Mouse (Mus musculus): ENCODE measurements at regions not wholly inside any gene's neighbourhood (a gene's known extent, or its start where the extent isn't known, plus 50 kb on each side); places are given as distances from the start of the nearest gene placed in this dataset.
"Not testable (repeated sequence)": the region's sequence is repeated elsewhere in the genome, so short reads cannot be mapped to it uniquely, and the experiment has no call there.

DNA sequence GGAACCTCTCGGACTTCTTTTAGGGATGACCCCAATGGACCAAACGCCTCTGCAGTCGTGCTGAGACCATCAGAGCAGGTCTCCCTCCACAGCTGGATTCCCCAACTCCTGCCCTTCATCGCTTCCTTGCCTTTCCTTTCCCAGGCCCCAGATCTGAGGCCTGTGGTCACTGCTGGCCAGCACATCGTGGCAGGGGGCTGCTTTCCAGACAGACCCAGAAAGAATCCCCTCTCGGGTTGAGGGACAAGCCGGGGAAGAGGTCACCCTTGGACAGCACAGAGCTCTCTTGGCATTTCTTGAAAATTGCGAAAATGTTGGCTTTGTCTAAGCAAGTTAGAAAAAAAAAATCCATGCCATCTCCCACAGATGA, 134.9 kb upstream of the Haao start:
- no peak for ATAC-seq
- WGBS (ENCODE audit: insufficient replicate concordance): 60% methylated on average over 8 of the region's 8 CpGs
- Histone ChIP-seq H3K27ac (no peak overlapping the region), H3K4me2 (no peak overlapping the region), H3K36me3 (no peaks in the 10 kb centered on the region), H3K27me3 (replicated peaks) (no peaks in the 10 kb centered on the region), H3K9ac (no peak overlapping the region), H3K9me3 (replicated peaks) (no peaks in the 10 kb centered on the region), H3K4me3 (no peak overlapping the region), H3K4me1 (peaks cover 39% of the 10 kb centered on the region)

DNA sequence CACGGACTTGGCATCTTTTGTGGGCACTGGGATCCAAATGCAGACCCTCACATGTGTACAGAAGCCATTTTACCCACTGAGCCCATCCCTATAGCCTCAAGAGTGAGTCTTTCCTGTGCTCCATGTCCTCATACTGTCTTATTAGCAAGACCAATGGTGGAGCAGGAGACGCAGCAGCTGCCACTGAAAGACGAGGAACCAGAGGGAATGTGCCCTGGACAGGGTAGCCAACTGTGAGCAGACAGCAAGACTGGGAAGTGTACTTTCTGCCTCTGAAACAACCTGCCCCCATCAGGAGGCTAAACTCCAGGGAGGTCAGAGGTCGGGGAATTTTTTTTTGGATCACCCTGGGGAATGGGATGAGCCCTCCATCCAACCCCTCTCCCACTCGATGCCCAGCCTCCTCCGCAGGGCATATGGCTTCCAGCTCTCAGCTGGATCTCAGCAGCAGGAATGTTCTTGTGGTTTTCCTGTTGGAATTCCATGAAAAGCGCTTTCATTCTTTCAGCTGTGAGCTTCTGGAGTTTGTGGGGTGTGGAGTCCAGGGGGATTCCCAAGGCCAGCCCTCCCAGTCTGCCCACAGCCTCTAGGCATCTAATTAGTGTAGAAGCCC, 131.2 kb upstream of the Haao start:
- no peak overlapping the region for H3K9ac ChIP-seq
- no peaks in the 10 kb centered on the region for H3K27me3 ChIP-seq (replicated peaks)
- H3K4me2 ChIP-seq: no peak overlapping the region
- no peak overlapping the region for H3K27ac ChIP-seq
- no peak overlapping the region for H3K4me3 ChIP-seq
- H3K36me3 ChIP-seq: no peaks in the 10 kb centered on the region
- no peak for ATAC-seq
- WGBS (ENCODE audit: insufficient replicate concordance): 60% methylated on average over 7 of the region's 7 CpGs
- H3K9me3 ChIP-seq (replicated peaks): no peaks in the 10 kb centered on the region
- peaks cover 42% of the 10 kb centered on the region for H3K4me1 ChIP-seq

DNA sequence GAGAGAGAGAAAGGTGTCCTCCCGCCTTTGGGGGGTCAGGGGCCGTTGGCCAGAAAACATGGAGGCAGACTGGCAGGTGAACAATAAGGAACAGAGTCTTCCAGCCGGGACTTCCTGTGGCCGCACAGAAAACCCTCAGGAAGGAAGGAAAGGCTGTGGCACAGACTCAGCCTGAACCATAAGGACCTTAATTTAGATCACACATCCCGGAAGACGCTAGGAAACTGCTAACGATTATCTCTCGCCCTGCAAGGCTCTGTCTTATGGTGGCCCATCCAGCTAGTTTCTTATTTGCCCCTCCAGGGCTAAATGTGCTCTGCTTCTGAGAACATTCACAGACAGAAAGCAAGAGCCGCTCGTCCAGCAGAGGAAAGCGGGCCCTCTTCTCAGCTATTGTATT, 130.0 kb upstream of the Haao start:
- ATAC-seq: no peak

DNA sequence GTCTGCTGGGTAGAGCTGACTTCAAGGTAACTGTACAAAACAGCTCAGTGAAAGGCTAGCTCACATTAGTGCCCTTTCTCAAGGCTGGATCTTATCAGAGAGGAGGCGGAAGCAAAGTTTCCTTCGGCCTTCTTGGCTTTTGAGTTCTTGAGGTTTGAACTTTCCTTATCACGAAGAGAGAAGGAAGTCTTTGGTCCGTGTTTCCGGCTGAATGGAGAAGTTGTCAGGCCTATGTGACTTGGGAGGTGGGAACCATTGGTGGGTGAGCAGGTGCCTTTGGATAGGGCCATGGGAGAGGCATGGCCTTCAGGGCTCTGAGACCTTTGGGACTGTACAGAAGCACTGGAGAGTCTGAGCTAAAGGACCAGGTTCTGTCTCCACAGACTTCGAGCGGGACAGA, 128.1 kb upstream of the Haao start:
- Histone ChIP-seq H3K9ac (no peak overlapping the region), H3K27ac (no peak overlapping the region), H3K4me1 (peaks cover 39% of the 10 kb centered on the region), H3K4me3 (no peak overlapping the region), H3K27me3 (replicated peaks) (no peaks in the 10 kb centered on the region), H3K4me2 (no peak overlapping the region), H3K36me3 (no peaks in the 10 kb centered on the region), H3K9me3 (replicated peaks) (no peaks in the 10 kb centered on the region)
- no peak for ATAC-seq
- 29% methylated on average over 7 of the region's 7 CpGs for WGBS (ENCODE audit: insufficient replicate concordance)

More for the DNA sequence above, 130.0 kb upstream of the Haao start:
- H3K27ac ChIP-seq: peak overlapping the region; percentile 8; the same call in 1 of the 2 replicates
- peaks cover 41% of the 10 kb centered on the region for H3K4me1 ChIP-seq
- H3K36me3 ChIP-seq: no peaks in the 10 kb centered on the region
- H3K4me3 ChIP-seq: no peak overlapping the region
- 36% methylated on average over 11 of the region's 11 CpGs for WGBS (ENCODE audit: insufficient replicate concordance)
- no peaks in the 10 kb centered on the region for H3K27me3 ChIP-seq (replicated peaks)
- H3K4me2 ChIP-seq: no peak overlapping the region
- H3K9ac ChIP-seq: no peak overlapping the region
- H3K9me3 ChIP-seq (replicated peaks): no peaks in the 10 kb centered on the region

DNA sequence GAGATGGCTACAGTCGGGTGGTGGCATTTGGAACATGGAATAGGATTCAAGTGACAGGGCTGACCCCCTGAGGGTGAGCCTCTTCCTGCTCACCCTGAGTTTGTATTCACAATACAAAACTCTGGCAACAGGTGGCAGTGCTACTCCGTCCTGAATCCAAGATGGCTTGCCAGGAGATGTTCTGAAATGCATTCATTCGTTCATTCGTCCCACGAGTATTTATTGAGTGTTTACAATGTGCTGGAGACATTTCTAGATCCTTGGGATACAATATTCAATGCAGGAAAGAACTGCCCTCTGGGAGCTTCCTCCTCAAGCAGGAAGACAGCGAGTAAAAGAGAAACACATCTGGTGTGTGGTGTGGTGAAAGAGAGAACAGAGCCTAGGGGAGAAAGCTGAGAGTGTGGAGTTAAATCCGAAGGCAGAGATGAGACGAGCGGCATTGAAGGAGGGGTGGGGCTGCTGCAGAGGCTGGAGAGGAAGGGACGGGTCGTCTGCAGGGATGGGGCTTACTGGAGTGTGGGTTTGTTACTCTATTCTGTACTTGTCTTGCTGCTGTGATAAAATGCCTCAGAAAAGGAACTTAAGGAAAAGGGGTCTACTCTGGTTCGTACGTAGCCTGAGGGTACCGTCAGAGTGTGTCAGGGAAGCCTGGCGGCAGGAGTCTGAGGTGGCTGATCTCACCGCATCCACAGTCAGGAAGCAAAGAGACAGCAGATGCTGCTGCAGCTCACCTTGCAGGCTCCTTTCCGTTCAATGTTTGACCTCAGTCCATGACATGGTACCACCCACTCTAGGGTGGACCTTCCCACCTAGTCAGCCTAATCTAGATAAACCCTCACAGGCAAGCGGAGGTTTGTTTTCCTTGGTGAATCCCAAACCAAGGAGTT, 125.9 kb upstream of the Haao start:
- H3K4me2 ChIP-seq: peak overlapping the region; percentile 51
- no peaks in the 10 kb centered on the region for H3K36me3 ChIP-seq
- ATAC-seq: no peak
- H3K9me3 ChIP-seq (replicated peaks): no peaks in the 10 kb centered on the region
- WGBS (ENCODE audit: insufficient replicate concordance): 11% methylated on average over 18 of the region's 18 CpGs
- no peaks in the 10 kb centered on the region for H3K27me3 ChIP-seq (replicated peaks)
- H3K27ac ChIP-seq: no peak overlapping the region
- H3K4me1 ChIP-seq: peaks cover 43% of the 10 kb centered on the region
- peak overlapping the region; percentile 16; the same call in 1 of the 2 replicates for H3K4me3 ChIP-seq
- no peak overlapping the region for H3K9ac ChIP-seq

DNA sequence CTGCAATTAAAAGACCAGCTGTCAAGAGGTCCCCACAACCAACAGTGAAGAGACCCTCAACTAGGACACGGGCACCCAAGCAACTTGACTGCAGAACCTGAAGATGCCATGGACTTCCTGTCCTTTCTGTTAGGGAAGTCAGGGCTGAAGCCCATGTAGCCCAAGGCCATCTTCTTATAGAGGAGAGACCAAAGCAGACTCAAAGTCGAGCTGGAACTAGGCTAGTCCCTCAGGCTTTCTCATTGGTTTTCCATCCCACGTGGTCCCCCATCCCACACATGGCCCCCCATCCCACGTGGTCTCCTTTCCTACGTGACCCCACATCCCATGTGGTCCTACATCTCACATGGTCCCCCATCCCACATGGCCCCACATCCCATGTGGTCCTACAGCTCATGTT, 125.1 kb upstream of the Haao start:
- no peaks in the 10 kb centered on the region for H3K27me3 ChIP-seq (replicated peaks)
- H3K27ac ChIP-seq: no peak overlapping the region
- no peak overlapping the region for H3K4me2 ChIP-seq
- ATAC-seq: no peak
- WGBS (ENCODE audit: insufficient replicate concordance): 68% methylated on average over 5 of the region's 5 CpGs
- H3K4me1 ChIP-seq: peaks cover 39% of the 10 kb centered on the region
- no peaks in the 10 kb centered on the region for H3K9me3 ChIP-seq (replicated peaks)
- H3K4me3 ChIP-seq: no peak overlapping the region
- no peak overlapping the region for H3K9ac ChIP-seq
- no peaks in the 10 kb centered on the region for H3K36me3 ChIP-seq

DNA sequence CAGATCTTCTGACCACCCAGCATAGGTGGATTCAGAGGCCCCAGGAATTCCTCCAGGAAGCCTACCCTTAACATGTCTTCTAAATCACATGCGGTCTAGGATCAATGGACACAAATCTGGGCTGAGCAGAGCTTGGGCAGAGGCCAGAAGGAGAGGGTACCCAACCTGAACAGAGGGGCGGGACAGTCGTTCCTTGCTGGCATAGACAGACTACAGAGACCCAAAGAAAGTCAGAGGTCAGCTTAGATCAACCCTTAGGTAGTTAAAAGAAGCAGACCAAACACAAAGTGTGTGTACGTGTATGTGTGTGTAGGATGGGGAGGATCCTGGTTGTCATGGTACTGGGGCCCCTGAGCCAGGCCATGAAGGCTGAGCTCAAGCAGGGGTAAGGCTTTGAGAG, 124.7 kb upstream of the Haao start:
- no peak for ATAC-seq
- H3K27me3 ChIP-seq (replicated peaks): no peaks in the 10 kb centered on the region
- WGBS (ENCODE audit: insufficient replicate concordance): 74% methylated on average over 4 of the region's 4 CpGs

DNA sequence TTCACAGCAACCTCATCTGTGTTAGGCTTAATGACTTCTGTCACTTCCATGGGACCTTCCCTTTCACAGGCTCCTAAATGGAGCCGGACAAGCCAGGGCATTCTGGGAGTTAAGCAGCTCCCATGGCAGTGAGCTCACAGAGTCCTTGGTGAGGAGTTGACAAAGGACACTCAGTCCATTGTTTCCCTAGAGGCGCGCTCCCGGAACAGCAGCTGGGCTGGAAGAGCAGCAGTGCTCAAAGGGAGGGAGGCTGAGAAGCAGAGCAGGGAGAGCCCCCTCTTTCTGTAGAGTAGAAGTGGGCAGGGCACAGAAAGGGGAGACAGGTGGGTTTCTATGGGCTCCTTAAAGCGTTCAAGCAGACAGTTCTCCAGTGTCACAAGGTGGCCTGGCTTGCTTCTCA, 124.3 kb upstream of the Haao start:
- H3K9me3 ChIP-seq (replicated peaks): no peaks in the 10 kb centered on the region
- no peak overlapping the region for H3K4me3 ChIP-seq
- H3K9ac ChIP-seq: no peak overlapping the region
- H3K36me3 ChIP-seq: no peaks in the 10 kb centered on the region
- no peak overlapping the region for H3K27ac ChIP-seq
- no peak for ATAC-seq
- peaks cover 36% of the 10 kb centered on the region for H3K4me1 ChIP-seq
- WGBS (ENCODE audit: insufficient replicate concordance): 68% methylated on average over 5 of the region's 5 CpGs
- H3K4me2 ChIP-seq: no peak overlapping the region
- no peaks in the 10 kb centered on the region for H3K27me3 ChIP-seq (replicated peaks)

More for the DNA sequence above, 124.7 kb upstream of the Haao start:
- Histone ChIP-seq H3K36me3 (no peaks in the 10 kb centered on the region), H3K27ac (no peak overlapping the region), H3K4me3 (no peak overlapping the region), H3K4me1 (peaks cover 36% of the 10 kb centered on the region), H3K9me3 (replicated peaks) (no peaks in the 10 kb centered on the region), H3K9ac (no peak overlapping the region), H3K4me2 (no peak overlapping the region)

DNA sequence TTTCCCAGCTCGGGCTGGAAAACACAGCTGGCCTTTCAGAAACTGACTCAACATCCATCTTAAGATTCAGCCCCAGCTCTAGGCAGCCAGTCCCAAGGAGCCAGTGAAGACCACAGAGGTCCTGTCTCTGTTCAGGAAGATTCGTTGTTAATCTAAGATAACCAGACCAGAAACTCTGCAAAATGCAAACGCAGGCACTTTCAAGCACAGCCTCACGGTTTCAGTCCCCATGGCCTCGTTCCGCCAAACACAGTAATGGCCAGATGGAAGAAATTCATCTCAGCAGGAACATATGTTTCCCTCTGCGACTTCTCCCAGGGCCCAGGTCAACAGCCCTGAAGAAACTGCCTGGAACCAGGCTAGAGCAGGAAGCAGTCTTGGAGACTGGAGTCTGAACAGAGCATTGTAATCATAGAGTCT, 121.7 kb upstream of the Haao start:
- no peaks in the 10 kb centered on the region for H3K27me3 ChIP-seq (replicated peaks)
- WGBS (ENCODE audit: insufficient replicate concordance): 30% methylated on average over 7 of the region's 7 CpGs
- ATAC-seq: peak; percentile 53
- H3K9me3 ChIP-seq (replicated peaks): no peaks in the 10 kb centered on the region
- no peaks in the 10 kb centered on the region for H3K36me3 ChIP-seq
- H3K4me3 ChIP-seq: no peak overlapping the region
- H3K27ac ChIP-seq: peak overlapping the region; percentile 56
- peaks cover 34% of the 10 kb centered on the region for H3K4me1 ChIP-seq
- no peak overlapping the region for H3K4me2 ChIP-seq
- H3K9ac ChIP-seq: no peak overlapping the region

DNA sequence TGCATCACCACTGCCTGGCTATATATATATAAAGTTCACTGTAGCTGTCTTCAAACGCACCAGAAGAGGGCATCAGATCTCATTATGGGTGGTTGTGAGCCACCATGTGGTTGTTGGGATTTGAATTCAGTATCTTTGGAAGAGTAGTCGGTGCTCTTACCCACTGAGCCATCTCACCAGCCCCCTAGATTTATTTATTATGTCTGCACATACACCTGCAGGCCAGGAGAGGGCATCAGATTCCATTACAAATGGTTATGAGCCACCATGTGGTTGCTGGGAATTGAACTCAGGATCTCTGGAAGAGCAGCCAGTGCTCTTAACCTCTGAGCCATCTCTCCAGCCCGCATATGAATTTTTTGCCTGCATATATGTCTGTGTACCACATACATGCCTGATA, 120.4 kb upstream of the Haao start:
- not testable (repeated sequence) for H3K4me3 ChIP-seq; H3K27me3 ChIP-seq (replicated peaks); H3K4me2 ChIP-seq; H3K36me3 ChIP-seq; H3K9ac ChIP-seq; H3K27ac ChIP-seq; H3K9me3 ChIP-seq (replicated peaks); ATAC-seq
- H3K4me1 ChIP-seq: peaks cover 34% of the 10 kb centered on the region
- WGBS (ENCODE audit: insufficient replicate concordance): 68% methylated on average over 3 of the region's 3 CpGs

DNA sequence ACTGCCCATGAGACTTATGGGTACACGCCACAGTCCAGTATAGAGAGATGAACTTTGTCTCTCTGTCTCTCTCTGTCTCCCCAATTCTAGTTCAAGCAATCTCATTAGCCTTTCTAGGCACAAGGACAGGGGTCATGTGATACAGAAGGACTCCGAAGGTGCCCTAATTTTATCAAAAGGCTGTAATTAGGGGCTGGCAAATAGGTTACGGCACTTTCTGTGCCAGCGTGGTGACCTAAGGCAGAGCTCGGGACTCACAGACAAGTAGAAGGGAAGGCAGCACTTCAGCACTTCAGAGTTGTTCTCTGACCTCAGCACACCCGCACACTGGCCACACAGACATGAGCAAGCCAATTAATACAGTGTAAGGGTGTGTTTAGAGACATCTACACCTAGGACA, 119.2 kb upstream of the Haao start:
- 86% methylated on average over 6 of the region's 6 CpGs for WGBS (ENCODE audit: insufficient replicate concordance)
- Histone ChIP-seq H3K9ac (no peak overlapping the region), H3K9me3 (replicated peaks) (no peaks in the 10 kb centered on the region), H3K4me1 (peaks cover 45% of the 10 kb centered on the region), H3K36me3 (no peaks in the 10 kb centered on the region), H3K27me3 (replicated peaks) (no peaks in the 10 kb centered on the region), H3K4me2 (no peak overlapping the region), H3K4me3 (no peak overlapping the region), H3K27ac (no peak overlapping the region)
- no peak for ATAC-seq

DNA sequence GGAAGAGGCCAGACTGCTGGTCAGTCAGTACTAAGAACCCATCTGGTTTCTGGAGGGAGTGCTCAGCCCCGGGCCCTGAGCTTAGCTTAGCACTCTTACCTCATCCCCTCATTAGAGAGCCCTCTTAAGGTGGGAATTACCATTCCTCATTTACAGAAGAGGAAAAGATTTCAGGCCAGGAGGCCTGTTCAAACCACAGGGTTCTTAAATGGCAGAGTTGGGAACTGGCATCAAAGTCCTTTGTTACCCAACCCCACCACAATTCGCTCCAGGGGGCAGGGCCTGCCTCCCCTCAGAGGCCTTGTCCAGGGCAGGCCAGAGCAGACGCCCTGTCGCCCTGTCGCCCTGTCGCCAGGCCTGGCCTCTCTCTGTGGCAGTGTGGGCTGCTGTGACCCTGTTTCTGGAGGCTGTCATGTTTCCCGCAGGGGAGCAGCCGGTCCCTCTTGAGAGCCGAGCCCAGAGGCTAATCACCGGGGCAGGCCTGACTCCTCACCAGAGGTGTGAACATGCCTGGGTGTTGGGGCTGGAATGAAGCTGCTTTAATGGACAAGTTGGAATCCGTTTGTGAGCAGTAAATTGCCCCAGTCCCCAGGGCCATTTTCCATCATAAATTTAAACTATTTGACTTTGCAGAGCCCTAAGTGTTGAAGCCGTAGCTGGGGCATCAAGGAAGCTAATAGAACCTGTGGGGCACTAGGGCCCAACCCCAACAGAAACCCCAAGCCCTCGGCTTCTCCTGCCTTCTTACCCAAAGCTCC, 116.9 kb upstream of the Haao start:
- no peak for ATAC-seq
- no peak overlapping the region for H3K4me2 ChIP-seq
- H3K27me3 ChIP-seq (replicated peaks): no peaks in the 10 kb centered on the region
- no peak overlapping the region for H3K9ac ChIP-seq
- H3K27ac ChIP-seq: no peak overlapping the region
- no peaks in the 10 kb centered on the region for H3K9me3 ChIP-seq (replicated peaks)
- peaks cover 65% of the 10 kb centered on the region for H3K4me1 ChIP-seq
- H3K36me3 ChIP-seq: no peaks in the 10 kb centered on the region
- 69% methylated on average over 13 of the region's 13 CpGs for WGBS (ENCODE audit: insufficient replicate concordance)
- no peak overlapping the region for H3K4me3 ChIP-seq

Measured in liver, embryonic 12.5 days (tissue).